Mouse (Mus musculus) mouse embryonic stem cell (cell line): ENCODE results near the gene Cacna2d4.
"Not testable (repeated sequence)": the region's sequence is repeated elsewhere in the genome, so short reads cannot be mapped to it uniquely, and the experiment has no call there.

Experiments used
- in situ Hi-C, 2 experiments: fragments of 300-500 bp; cut with MboI; formaldehyde crosslinking; loops; 1 replicate in 1 of 2; 3 replicates in 1 of 2; pipeline ENCODE4 v1.14.3; 2019 to 2020; ENCODE audit warnings: low sequenced_read_pairs in 2 of 2, low pct_unique_long_range_greater_than_20kb in 1 of 2, mixed read lengths in 1 of 2; ENCODE audit not compliant: unreplicated experiment in 1 of 2

Gene Cacna2d4

DNA sequence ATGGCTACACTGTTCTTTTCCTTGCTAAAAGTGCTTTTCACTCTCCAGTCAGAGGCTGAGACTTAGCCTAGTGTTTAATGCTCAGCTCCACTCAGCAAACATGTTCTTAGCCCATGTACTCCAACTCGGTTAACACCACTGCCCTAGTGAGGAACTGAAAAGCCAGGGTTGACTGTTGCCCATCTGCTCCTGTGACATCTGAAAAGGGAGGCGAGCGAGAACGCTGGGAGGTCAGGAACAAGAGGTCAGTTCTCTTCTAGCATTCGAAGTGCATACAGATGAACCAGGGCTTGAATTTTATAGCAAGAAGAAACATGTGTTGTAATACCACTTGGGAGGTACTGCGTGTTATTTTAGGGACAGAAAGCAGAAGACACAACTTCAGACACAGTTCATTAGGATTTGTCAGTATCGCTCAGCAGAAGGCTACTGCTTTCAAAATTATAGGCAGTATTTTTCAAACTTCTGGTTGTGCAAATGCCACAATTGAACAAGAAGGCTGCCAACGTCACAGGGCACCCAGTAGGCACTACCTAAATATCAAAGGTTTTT is 121.8 kb downstream of the Cacna2d4 start:
- in situ Hi-C loops, result no loop called here

DNA sequence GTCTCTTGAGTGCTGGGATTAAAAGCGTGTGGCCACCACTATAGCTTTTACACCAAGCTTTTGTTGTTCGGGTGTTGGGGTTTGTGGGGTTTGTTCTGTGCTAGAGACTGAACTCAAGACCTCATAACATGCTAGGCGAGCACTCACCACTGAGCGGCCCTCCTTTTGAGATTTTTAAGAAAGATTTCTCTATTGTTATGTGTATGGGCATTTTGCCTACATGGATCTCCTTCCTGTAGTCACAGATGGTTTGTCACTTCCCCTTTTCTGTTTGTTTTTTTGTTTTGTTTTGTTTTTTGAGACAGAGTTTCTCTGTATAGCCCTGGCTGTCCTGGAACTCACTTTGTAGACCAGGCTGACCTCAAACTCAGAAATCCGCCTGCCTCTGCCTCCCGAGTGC is 123.9 kb downstream of the Cacna2d4 start:
- in situ Hi-C loops, result not testable (repeated sequence)

DNA sequence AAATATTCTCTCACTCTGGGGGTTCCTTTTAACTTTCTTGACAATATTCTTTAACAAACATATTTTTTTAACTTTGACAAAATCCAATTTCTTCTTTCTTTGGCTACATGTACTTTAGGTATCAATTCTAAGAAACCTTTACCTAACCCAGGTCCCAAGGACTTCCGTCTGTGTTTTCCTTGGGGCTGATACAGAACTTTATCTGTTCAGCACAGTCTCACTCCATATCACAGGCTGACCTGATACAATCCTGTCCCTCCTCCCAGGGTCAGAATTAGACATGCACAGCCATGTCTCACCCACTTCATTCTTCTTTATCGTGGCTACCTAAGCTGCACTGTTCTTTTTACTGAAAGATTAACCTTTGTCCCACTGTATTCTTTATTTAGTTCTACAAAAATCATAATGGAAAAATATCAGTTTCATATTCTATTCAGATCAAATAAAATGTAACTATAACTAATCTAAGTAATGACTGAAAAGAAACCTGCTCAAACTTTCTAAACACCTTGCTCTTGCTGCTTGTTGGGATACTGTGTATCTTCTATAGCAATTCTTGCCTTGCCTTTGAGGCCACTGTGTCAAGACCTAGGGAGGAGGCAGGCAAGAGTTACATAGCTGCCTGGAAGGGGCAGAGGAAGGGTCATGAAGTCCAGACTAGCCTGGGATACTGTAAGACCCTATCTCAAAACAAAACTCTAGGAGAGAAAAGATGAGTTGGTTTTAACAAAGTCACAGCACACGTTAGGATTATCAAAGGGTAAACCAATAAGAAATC is 124.8 kb downstream of the Cacna2d4 start:
- in situ Hi-C loops, result no loop called here

DNA sequence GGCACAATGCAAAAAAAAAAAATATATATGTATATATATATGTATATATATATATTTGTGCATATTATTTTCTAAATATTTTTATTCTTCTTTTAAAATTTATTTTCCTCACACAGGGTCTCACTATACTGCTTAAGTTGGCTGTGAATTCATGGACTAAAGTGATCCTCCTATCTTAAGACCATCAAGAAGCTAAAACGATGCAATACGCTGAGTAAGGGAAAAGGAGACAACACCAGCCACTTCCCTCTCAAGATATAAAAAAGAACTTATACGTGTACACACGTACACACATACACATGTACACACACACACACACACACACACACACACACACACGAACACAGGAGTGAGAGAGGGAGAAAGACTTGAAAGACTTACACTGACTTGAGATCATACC is 127.3 kb downstream of the Cacna2d4 start:
- in situ Hi-C loops, result no loop called here

DNA sequence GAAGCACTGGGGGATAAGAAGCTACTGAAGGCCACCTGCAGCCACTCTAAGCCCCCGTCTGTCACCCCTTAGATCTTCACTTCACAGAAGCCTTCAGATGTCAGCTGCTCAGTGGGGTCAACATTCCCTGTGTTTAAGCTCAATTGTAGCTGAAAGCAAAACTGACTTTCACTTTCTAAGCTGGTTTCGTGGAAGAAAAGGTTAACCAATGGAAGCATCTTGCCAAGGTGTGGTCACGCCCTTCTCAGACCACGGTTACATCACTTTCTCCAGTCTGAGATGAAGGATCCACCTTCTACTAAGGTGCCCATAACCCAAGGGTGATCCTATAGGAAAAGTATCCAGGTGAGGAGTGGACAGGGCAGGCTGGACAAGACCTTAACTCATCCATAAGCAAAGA is 130.5 kb downstream of the Cacna2d4 start:
- in situ Hi-C loops, result not testable (repeated sequence)

DNA sequence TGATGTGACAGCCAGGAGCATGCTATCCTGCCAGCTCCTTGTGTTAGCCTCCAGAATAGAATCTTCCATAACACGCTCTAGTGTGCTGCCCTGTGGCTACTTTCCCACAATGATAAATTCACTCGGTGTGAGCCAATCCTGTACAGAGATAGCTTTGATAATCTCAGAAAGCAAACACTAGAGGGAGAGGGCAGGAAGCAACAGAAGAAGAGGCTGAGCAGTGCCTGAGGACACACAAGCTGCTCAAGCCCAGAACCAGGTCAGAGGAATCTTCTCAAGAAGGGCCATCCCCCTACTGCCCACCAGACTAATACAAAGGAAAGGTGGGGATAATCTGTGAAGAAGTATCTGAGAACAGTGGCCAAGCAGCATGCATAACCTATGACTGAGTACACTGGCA is 131.1 kb downstream of the Cacna2d4 start:
- in situ Hi-C loops, result no loop called here

DNA sequence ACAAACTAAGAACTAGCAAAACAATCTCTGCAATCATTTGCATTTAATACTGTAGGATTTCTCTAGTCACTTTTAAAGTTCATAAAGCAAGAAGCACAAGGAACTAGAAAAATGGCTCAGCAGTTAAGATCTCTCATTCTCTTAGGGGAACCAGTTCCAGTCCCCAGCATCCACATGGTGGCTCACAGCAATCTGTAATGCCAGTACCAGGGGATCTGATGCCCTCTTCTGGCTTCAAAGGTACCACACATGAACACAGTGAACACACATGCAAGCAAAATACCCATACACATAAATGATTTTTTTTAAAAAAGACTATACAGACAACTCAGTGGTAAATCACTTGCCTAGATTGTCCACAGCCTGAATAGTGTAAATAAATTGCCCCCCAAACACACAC is 135.3 kb downstream of the Cacna2d4 start:
- in situ Hi-C loops, result no loop called here

DNA sequence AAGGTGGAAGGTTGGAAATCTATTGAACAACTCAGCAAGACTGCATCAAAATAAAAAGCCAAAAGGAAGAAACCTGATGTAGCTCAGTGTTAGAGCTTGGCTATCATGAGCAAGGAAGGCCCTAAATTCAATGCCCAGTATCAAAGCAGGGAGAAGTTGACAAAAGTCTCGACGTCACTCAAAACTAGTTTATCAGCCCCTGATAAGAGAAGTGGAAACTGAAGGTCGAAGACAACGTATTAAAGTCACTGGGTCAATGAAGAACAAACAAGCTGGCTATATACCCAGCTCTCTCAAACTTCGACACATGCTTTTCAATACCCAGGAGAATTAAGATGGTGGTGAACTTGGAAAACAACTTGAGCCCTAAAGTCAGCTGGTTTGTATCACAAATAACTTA is 135.9 kb downstream of the Cacna2d4 start:
- in situ Hi-C loops, result no loop called here

DNA sequence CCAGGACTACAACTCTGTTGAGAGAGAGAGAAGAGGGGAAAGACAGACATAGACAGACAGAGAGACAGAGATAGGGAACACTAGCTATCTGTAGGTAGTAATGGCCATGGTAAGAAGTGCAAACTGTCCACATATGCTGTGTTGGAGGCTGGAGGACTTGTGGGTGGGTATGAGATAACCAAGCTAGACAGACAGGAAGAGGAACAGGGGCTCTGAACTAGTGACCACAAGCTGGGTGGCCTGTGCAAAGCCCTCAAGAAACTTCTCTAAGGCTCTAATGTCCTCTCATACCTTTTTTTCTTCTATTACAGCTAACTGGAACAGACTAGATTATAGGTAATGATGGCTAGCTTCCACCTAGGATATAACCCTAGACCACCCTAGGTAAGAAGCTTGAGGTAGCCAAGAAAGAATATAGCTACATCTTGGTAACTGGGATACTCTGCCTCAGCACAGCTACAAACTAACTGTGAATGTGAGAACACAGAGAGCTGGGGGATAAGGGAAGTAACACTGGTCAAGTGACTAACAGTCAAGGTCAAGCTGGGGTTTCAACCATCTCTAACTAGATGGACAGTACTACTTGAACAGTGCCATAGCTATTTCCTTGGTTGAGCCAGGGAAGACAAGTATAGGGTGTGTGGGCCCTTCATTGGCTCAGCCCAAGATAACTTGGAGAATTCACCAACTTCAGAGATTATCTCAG is 136.8 kb downstream of the Cacna2d4 start:
- in situ Hi-C loops, result no loop called here

DNA sequence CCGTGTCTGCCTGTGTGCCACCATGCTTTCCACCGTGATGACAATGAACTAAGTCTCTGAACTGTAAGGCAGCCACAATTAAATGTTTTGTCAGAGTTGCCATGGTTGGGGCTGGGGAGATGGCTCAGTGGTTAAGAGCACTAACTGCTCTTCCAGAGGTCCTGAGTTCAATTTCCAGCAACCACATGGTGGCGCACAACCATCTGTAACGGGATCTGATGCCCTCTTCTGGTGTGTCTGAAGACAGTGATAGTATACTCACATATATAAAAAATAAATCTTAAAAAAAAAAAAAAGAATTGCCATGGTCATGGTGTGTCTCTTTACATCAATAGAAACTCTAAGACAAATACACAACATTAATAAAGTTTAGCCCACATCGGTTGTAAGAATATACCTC is 138.7 kb downstream of the Cacna2d4 start:
- in situ Hi-C loops, result no loop called here

DNA sequence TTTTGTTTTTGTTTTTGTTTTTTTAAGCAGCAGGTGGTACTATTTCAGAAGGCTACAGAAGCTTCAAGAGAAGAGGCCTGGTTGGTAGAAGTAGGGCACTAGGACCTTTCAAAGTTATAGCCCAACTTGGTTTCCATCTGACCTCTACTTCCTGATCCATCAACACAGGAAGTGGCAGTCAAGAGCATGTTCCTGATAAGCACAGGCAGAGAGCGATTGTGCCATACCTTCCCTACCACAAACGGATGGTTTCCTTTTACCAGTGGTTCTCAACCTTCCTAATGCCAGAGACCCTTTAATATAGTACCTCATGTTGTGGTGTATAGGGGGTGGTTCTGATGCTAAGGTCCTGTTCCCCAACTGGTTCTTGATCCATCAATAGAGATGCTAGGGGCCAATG is 141.3 kb downstream of the Cacna2d4 start:
- in situ Hi-C loops, result no loop called here

DNA sequence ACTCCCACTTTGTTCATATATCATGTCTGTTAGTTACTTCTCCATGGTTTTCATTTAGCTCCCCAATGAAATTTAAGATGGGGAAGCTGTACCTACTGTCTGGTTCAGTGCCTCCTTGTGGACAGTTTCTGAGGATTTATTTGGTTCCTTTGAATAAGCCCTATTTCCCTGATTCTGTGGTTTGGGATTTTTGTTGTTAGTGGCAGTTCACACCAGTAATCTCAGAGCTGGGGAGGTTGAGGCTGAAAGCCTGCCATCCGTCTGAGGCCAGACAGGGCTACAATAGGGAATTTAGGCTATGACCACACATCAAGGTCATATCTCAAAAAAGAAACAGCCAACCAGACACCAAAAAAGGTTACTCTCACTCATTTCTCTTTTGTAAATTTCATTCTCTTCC is 142.3 kb downstream of the Cacna2d4 start:
- in situ Hi-C loops, result no loop called here

DNA sequence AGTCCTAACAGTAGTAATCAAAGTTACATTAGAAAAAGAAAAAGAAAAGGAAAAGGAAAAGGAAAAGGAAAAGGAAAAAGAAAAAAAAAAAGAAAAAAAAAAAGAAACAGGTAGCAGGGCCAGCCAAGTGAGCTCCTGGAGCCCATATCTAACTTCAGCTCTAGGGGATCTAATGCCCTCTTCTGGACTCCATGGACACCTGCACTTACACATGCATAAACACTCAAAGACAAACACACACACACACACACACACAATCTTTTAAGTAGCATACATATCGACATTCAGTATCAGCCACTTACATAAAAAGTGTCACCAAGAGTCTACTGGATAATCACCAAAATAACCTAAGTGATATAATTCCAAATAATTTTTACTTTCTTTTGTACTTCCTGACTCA is 149.3 kb downstream of the Cacna2d4 start:
- in situ Hi-C loops, result no loop called here

DNA sequence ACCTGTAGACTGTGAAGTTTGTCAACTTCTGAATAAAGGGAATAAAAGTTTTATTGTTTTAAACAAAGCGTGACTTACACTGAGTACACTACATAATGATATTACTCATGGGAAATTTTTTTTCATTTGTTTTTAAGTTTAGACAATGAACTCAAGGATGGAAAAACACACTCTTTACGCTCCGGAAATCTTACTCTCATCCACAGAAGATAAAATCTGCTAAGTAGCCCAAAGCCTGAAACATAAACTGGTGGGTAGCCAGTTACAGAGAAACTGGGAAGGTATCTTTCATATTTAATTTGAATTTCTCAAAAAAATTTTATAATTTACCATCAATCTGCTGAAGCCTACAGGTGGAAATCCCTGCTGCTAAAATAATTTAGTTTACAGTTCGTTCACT is 150.1 kb downstream of the Cacna2d4 start:
- in situ Hi-C loops, result no loop called here

DNA sequence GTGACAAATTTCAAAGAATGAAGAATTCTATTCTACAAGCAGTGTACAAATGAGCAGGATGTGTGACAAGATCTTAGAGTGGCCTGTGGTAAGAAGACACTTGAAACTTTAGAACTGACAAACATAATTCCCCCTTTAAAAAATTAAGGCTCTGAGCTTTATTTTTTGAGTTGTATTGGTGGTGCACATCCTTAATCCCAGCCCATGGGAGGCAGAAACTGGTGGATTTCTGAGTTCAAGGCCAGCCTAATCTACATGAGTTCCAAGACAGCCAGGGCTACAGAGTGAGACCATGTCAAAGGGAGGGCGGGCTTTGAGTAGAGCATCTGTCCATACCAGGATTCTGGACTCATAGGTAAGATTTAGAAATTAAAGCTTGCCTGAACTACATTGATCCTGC is 150.5 kb downstream of the Cacna2d4 start:
- in situ Hi-C loops, result no loop called here

DNA sequence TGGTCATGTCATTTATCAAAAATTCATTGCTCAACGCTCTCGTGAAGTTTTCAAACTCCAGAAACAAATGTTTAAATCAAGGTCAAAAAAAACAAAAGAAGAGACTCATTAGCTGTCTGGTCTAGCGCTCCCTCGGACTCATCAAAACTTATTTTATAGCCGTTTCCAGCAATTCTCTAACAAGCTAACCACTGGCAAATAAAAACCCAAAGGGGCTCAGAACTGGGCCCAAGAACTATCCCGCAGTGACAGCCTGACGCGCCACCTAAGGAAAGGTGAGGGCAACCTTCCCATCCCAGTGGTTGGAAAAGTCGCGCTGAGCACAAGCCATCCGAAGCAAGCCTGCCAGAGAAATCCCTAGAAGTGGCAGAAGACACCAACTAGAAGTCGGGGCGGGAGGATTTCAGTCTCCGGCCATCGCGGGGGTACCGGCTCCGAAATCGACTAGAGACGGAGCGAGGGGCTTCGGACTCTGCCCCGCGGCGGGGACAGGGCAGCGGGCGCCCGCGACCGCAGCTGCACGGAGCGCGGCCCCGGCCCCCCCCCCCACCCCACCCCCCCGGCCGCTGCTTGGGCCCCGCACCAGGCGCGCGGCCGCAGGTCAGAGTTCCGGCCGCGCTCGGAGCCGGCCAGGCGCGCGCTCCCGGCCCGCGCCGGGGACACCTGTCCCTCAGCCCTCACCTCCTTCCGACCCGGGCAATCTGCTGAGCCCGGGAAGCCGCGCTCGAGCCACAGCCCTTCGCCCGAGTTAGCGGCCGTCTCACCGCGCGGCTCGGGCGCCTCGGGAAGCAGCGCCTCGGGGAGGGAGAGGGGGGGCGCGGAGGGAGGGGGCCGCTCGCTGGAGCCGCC is 151.7 kb downstream of the Cacna2d4 start:
- in situ Hi-C loops, result no loop called here

DNA sequence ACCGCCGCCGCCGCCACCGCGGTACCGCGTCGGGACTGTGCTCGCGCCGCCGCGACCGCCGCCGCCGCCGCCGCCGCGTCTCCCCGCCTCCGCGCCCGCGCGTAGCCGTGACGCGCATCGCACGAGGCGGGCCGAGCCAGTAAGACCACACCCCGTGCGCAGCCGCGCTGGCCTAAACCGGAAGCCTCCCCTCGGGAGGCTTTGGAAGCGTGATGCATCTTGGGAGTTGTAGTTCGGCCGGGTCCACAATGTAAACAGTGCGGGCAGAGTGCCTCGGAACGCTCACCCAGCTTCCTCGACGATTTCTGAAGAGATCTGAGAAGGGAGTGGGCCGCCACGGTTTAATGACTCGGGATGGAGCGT is 152.3 kb downstream of the Cacna2d4 start:
- in situ Hi-C loops, result no loop called here

DNA sequence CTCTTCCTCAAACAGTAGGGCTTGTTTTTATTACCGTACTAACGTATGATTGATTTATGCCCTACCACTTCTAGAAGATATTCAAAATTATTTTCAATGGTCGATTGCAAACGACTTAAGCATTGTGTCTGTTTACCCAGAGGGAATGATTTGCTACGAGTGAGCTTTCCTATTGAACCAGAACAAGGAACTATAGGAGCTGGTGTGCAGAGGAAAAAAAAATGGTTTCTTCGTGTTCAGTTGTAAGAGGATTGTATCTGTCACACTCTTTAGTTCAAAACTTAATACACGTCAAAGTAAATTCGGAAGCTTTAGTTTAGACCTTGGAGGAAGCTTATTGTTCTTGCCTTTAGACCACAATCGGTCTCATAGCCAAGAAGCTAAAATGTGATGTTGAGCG is 152.8 kb downstream of the Cacna2d4 start:
- in situ Hi-C loops, result no loop called here

DNA sequence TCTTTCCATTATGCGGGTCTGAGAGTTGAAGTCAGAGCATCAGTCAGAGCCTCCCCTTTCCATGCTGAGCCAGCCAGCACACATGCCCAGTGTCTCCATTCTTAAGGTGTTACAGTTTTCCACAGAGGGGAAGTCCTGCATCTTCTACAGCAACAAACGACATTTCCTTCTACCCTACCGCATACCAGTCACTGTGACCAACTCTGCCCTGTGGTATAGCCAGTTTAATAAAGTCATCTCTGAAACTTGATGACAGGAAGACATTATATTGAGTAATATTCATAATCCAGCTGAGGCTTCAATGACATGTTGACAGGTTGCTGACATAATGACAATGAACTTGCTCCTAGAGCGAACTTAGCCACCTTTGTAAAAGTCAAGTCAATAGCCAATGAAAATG is 154.4 kb downstream of the Cacna2d4 start:
- in situ Hi-C loops, result no loop called here
